Mouse (Mus musculus) right cerebral cortex, postnatal 4 days (tissue): ENCODE measurements around the gene Slamf6.
"Not testable (repeated sequence)": the region's sequence is repeated elsewhere in the genome, so short reads cannot be mapped to it uniquely, and the experiment has no call there.

Experiments used
- DNase-seq: peaks from one replicate; pipeline ENCODE4 v3.0.0-alpha.2; 2022

Gene Slamf6

GRCm38 (mm10) chr1:171957411-171957810, 40.1 kb downstream of the Slamf6 start:
- DNase-seq, result no peak

DNA sequence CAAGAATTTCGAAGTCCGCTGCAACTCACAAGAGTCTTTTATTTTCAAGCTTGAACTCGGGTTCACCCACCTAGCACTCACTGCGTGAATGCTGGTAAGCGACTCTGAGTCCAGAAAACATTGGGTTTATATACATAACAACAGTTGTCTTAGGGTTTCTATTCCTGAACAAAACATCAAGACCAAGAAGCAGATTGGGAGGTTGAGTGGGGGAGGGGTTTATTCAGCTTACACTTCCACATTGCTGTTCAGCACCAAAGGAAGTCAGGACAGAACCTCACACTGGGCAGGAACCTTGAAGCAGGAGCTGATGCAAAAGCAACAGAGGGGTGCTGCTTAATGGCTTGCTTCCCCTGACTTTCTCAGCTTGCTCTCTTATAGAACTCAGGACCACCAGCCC, 43.4 kb downstream of the Slamf6 start:
- no peak for DNase-seq

- DNase-seq, result no peak
These were observed 44.4 kb downstream of the Slamf6 start for GRCm38 (mm10) chr1:171961704-171962103.

GRCm38 (mm10) chr1:171963613-171964012, 46.3 kb downstream of the Slamf6 start:
- DNase-seq, result no peak

DNA sequence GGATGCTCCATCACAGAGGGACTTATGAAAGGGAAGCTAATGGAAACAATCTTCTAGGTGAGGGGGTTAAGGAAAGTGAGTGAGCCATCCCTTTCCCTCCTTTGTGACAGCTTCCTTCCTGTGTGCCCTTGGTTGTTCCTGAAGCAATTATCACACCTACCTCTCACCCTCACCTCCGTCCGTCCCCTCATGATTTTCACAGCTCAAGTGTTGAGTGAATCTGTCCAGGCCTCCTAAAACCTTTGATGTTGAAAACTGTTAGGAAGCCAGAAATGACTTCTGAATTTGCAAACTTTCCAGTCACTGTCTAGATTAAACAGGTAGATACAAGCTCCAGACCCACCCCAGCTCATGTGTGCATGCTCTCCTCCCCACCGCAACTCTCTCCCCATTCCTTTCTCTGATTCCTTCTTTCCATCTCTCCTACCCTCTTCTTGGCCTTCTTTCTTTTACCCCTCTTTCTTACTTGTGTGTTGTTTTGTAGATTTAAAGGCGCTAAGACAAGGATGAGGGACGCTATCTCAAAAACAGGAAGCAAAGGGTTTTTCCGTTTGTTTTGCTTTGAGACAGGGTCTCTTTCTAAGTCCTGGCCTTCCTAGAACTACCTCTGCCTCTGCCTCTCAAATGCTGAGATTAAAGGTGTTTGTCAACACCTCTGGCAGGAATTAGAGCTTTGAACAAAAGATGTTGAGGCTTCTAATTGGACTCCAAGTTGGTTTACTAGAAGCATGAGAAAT, 48.9 kb downstream of the Slamf6 start:
- DNase-seq, result no peak

GRCm38 (mm10) chr1:171969221-171969620, 51.9 kb downstream of the Slamf6 start:
- DNase-seq, result no peak

- no peak for DNase-seq
These were observed 53.7 kb downstream of the Slamf6 start for GRCm38 (mm10) chr1:171970854-171971586.

DNA sequence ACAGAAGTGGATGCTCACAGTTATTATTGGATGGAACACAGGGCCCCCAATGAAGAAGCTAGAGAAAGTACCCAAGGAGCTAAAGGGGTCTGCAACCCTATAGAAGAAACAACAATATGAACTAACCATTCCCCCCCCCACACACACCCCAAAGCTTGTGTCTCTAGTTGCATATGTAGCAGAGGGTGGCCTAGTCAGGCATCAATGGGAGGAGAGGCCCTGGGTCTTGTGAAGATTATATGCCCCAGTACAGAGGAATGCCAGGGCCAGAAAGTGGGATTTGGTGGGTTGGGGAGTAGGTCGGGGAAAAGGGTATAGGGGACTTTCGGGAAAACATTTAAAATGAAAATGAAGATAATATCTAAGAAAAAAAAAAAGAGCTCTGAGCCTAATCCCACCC, 57.0 kb downstream of the Slamf6 start:
- not testable (repeated sequence) for DNase-seq

DNA sequence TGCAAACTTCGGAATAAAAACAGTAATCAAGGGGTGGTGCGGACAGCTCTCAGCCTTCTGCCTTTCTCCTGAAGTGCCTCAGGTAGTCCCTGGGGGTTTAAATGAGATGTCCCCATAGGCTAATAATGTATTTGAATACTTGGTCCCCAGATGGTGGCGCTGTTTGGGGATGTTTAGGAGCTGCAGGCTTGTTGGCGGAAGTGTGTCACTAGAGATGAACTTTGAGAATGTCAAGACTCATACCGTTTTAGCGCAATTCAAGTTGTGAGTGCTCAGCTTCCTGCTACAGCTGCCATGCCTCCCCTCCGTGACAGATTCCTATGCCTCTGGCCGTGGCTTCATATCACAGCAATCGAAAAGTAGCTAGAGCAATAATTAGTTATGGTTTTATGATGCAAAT, 58.1 kb downstream of the Slamf6 start:
- no peak for DNase-seq

GRCm38 (mm10) chr1:171975831-171976230, 58.5 kb downstream of the Slamf6 start:
- DNase-seq, result no peak

DNA sequence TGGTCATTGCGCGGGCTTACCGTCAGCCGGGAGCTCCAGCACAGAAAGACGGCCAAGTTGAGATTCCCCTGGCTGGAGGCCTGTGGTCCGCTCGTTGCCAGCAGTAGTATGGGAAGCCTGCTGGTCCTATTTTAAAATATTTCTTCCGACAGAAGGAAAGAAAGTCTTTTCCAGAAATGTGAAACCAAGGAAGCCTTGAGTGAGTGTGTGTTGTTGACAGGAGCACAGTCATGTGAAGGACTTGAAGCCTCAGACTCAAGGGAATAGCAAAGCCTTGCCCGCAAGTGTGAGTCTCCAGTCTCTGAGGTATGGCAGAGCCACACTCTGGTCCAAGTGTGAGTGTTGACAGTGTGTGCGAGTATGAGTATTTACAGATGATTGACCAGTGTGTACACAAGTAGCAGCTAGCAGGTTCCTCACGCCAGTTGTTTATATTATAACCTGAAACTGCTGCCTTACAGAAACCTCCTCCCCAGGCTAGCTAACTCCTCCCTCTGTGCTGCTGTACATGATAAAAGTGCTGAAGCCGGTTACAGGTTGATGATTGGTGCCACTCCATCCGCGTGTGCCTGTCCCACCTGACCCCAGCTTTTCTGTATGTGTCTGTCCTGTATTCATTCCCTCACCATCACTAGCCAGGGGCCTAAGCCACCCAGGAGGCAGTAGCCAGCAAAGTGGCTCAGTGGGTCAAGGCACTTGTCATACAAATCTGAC, 59.7 kb downstream of the Slamf6 start:
- no peak for DNase-seq

DNA sequence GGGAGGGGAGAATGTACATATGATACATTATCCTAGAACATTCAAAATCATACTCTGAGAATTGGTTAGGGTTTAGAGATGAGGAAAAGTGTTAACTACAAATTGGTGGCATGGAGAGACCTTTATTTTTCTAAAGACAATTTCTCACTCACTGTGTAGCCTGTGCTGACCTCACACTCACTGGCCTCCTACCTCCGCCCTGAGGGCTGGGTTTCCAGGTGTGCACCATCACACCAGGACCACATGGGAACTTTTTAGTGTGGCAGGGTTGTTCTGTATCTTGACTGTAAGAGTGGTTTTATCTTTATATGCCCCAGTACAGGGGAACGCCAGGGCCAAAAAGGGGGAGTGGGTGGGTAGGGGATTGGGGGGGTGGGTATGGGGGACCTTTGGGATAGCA, 60.6 kb downstream of the Slamf6 start:
- DNase-seq, result no peak

GRCm38 (mm10) chr1:171979969-171980730, 62.8 kb downstream of the Slamf6 start:
- no peak for DNase-seq

DNA sequence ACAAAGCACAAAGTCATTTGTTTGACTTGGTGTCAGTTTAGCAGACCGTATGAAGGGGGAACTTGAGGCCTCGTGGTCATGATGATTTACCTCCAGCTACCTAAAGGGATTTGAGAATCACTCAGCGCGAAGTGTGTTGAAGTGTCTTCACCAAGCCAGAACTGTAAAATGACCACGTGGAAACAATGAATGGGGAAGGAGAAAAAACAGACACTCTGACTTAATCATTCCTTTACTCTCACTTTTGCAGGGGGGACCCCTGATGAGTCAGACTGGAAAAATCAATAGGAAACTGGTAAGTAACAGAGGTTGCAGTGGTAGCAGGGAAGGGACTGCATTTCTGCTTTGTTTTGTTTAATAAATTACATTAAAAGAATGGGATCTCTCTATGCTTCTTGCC, 64.9 kb downstream of the Slamf6 start:
- no peak for DNase-seq

DNA sequence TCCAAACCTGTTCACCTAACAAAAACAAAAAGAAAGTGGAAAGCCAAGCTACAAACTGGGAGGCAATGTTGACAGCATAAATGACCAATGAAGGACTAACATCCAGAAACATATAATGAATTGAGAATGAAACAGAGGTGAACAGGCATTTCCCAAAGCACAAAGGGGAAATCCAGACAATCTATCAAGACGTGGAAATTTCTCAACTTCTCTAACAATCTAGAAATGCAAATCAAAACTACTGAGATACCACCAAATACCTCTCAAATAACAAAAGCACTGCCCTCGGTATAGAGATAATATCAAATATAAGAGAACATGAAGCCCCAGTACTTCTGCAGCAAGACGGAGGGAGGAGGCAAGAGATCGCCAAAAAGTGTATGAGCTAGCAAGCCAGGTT, 65.4 kb downstream of the Slamf6 start:
- DNase-seq, result no peak

GRCm38 (mm10) chr1:171983372-171984001, 66.2 kb downstream of the Slamf6 start:
- DNase-seq, result no peak

GRCm38 (mm10) chr1:171984121-171984520, 66.8 kb downstream of the Slamf6 start:
- DNase-seq, result no peak

DNA sequence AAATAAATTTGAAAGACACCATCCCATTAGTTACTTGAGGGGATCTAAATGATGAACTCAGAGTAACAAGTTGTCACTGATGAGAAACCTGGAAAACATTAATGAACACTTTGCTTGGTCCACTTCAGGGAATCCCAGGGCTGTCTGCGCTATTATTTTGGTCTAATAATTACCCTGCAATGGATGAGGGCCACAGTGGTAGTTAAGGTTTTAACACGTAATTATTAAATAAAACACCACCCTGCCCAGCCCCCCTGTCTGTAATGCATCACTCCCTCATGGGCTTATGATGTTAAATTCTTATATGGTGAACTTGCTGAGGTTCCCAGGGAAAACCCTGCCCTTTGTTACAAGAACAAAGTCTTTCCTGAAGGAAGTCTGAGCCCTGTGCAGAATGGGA, 74.6 kb downstream of the Slamf6 start:
- no peak for DNase-seq

GRCm38 (mm10) chr1:171992901-171993530, 75.7 kb downstream of the Slamf6 start:
- no peak for DNase-seq

DNA sequence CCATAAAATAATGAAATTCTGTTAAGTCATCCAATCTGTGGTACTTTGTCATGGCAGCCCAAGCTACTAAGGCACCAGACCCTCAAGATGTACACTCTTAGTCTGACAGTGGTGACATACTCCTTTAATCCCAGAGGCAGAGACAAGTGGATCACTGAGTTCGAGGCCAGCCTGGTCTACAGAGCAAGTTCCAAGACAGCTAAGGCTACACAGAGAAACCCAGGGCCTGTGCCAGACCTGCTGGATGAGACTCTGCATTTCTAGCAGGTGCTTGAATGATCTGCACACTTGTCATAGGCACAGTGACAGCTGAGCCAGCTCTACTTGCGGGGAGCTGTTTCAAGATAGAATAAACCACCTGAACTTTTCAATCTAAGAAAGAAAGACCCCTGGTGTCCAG, 77.2 kb downstream of the Slamf6 start:
- DNase-seq, result no peak

- no peak for DNase-seq
These were observed 77.8 kb downstream of the Slamf6 start for GRCm38 (mm10) chr1:171994918-171995715.
